Mouse (Mus musculus) liver, adult 2 months (tissue): ENCODE results near the gene Lrrfip1.

Experiments
- CTCF ChIP-seq: fragments of 200-500 bp; IDR thresholded peaks from 2 replicates; pipeline ENCODE4 v1.5.1; 2011; ENCODE audit warnings: low read depth, low read length, control low read depth
- POLR2A ChIP-seq: fragments of 200-500 bp; IDR thresholded peaks from 2 replicates; pipeline ENCODE4 v1.6.1; 2011; ENCODE audit warnings: low read length, control low read depth; ENCODE audit not compliant: insufficient read depth; ENCODE audit errors: extremely low read depth

DNA sequence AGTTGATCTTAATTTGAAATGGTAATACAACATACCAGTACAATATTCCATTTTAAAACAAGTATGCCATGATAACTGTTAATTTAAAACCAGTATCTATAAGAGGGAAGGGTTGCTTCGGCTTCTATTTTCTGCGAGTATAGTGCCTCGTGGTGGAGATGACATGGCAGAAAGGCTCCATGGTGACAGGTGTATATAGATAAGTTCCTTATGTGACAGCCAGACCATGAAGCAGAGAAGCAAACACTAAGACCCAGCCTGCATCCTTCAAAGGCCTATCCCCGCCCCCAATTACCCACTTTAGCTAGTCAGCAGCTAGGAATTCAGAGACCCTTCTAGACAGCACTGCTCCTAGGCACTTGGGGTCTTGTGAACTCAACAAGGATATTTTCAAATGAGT lies 170.6 kb downstream of the Lrrfip1 start:
- no peak for TF ChIP-seq CTCF
- no peak for TF ChIP-seq POLR2A
